Mouse (Mus musculus): ENCODE data around the gene Ebf1.

The Ebf1 gene

GRCm38 (mm10) chr11:44740278-44741041, 123.3 kb downstream of the Ebf1 start:
- DNase-seq (ENCODE audit: low spot score in 2 of 2) = no peak

- no peak for DNase-seq (ENCODE audit: low spot score in 2 of 2)
Observed at GRCm38 (mm10) chr11:44741042-44741491, 124.0 kb downstream of the Ebf1 start.

- DNase-seq (ENCODE audit: low spot score in 2 of 2) = no peak
Observed at GRCm38 (mm10) chr11:44744446-44744845, 127.3 kb downstream of the Ebf1 start.

GRCm38 (mm10) chr11:44745946-44746345, 128.8 kb downstream of the Ebf1 start:
- DNase-seq (ENCODE audit: low spot score in 2 of 2) = no peak

DNA sequence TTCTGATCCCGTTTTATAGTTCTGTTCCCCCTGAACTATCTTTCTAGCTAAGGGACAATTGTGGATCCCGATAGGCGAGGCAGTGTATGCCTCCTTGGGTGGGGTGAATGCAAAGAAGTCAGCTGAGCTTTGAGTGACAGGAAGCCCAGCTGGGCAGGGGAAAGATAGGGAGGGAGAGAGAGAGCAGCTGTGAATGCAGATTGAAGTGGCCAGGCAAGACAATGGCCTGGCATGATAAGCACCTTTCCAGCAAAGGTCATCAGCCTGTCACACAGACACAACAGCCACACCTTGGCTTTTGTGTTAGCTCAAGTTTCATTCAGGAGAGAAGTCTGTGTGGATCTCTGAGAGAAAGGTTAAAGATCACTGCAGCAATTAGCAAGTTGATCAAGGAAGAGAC, 129.6 kb downstream of the Ebf1 start:
- DNase-seq (ENCODE audit: low spot score in 2 of 2) = no peak

DNA sequence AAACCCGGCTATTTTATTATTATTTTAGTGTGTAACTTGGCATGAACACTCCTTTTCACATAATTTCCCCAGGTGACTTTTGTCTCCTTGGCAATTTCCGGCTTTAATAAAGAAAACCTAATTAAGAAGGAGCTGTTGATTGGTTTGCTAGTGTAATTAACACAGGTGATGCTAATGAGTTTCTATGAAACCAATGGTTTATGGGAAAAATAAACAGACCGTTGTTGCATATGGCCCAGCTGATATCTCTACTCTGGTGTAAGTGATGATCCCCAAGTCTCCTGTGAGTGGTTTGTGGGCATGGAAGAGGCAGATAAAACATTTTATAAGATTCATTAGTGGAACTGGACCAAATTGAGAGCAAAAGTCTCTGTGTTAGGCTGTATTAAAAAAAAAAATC, 132.2 kb downstream of the Ebf1 start:
- no peak for DNase-seq (ENCODE audit: low spot score in 2 of 2)

GRCm38 (mm10) chr11:44754336-44754735, 137.2 kb downstream of the Ebf1 start:
- no peak for DNase-seq (ENCODE audit: low spot score in 2 of 2)

DNA sequence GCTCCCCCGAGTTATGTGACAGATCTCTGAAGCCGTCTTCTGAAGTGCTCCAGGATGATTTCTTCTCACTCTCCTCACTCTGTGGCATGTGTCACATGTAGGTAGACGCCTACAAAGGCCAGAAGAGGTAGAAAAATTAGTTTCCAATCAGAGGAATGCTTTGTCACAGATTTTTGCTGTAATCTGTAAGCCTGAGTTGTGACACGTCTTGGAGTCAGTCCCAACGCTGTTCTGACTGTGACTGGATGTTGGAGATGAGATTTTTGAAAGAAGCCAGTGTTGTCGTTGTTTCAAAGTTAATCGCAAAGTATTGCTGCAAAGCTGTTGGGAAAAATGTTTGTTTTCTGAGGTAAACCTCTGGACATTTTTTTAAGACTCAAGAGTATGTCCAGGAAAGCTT, 139.2 kb downstream of the Ebf1 start:
- DNase-seq (ENCODE audit: low spot score in 2 of 2) = no peak

GRCm38 (mm10) chr11:44758857-44759256, 141.7 kb downstream of the Ebf1 start:
- DNase-seq (ENCODE audit: low spot score in 2 of 2) = no peak

GRCm38 (mm10) chr11:44761128-44761996, 144.2 kb downstream of the Ebf1 start:
- DNase-seq (ENCODE audit: low spot score in 2 of 2) = no peak

- no peak for DNase-seq (ENCODE audit: low spot score in 2 of 2)
Observed at GRCm38 (mm10) chr11:44763992-44764835, 147.1 kb downstream of the Ebf1 start.

DNA sequence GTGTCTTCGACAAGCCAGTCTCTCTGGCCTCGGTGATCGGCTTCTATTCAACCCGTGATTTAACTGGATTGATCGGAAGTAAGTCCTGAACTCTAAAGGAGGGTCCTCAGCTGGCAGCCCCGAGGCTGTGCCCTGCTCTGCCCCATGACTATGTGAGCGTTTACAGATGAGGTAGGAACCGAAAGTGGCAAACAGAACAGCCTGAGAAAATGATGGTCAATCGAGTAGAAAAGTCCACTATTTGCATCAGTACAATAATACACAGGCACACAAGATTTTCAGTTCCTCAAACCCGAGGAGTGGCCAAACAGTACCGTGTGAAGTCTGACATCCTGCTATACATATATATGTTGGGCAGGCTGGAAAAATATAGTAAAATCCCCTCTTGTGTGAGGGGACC, 147.9 kb downstream of the Ebf1 start:
- no peak for DNase-seq (ENCODE audit: low spot score in 2 of 2)

- DNase-seq (ENCODE audit: low spot score in 2 of 2) = no peak
Observed at GRCm38 (mm10) chr11:44766246-44766645, 149.1 kb downstream of the Ebf1 start.

DNA sequence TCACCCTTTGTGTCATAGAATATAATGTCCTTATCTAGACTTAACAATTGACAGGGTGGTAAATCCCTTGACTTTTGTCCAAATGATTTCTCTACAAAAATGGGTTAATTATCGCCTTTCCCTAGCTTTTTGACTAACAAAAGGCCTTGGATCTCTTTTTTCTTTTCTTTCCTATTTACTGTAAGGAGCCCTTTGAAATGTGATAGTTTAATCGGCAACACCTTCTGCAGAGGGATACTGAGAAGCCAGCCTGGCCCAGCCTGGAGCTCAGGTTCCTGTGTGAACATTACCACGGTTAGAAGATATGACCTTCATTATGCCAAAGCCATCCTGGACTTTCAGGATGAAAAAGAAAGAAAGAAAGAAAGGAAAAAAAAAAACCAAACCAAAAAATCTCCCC, 150.2 kb downstream of the Ebf1 start:
- no peak for DNase-seq (ENCODE audit: low spot score in 2 of 2)

DNA sequence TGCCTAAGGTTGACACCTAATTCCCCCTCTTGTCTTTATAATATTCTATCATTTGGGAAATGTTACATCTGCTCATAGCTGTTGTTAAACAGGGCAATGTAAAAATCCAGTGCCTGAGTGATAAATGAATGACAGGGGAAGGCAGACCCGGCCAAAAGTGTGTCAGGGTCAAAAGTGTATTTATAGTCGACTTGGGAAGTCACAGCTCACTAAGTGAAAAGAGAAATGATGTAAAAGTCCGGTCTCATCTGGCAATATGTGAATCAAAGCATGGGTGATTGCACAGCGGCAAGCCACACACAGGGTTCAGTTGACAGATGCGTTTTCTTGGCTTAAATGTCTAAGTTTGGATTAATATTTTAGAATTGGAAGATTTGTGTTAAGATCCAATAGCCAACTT, 151.2 kb downstream of the Ebf1 start:
- no peak for DNase-seq (ENCODE audit: low spot score in 2 of 2)

- DNase-seq (ENCODE audit: low spot score in 2 of 2) = no peak
Observed at GRCm38 (mm10) chr11:44770989-44771564, 154.0 kb downstream of the Ebf1 start.

DNA sequence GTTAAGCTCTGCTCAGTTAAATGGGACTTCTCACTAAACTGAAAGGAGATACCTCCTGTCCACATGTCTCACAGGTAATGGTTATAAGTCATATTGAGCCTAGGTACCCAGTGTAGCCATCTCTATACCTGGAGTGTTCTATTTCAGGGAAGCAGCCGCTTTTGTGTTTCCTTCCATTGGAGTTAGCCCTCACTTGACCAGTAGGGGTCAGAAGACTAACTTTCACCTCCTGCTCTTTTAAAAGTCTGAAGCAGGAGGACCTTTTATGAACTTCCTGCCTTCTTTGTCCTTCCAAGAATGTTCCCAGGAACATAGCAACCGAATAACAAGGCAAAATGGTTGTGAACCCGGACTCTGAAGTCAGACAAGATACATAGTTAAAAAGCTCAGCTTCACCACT, 157.3 kb downstream of the Ebf1 start:
- DNase-seq (ENCODE audit: low spot score in 2 of 2) = peak in 1 of 2 experiments; percentile 10

DNA sequence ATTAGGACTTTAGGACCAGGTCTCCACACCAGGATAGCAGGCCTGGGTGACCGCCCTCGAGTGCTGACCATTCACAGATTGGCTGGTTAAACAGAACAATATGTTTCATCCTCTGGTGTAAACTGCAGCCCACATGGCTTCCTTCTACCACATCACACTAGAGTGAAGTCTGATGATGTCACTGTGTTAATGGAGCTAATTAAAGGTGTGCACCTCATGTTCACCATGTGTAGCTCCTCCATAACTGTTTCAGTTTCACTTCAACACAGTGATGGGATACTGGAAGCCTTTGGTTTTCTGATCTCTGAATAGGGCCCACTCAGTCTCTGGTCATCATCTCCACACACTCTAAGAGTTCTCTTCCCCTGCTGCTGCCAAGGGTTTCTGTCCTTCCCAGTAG, 158.4 kb downstream of the Ebf1 start:
- no peak for DNase-seq (ENCODE audit: low spot score in 2 of 2)

GRCm38 (mm10) chr11:44776556-44776955, 159.4 kb downstream of the Ebf1 start:
- DNase-seq (ENCODE audit: low spot score in 2 of 2) = no peak

DNA sequence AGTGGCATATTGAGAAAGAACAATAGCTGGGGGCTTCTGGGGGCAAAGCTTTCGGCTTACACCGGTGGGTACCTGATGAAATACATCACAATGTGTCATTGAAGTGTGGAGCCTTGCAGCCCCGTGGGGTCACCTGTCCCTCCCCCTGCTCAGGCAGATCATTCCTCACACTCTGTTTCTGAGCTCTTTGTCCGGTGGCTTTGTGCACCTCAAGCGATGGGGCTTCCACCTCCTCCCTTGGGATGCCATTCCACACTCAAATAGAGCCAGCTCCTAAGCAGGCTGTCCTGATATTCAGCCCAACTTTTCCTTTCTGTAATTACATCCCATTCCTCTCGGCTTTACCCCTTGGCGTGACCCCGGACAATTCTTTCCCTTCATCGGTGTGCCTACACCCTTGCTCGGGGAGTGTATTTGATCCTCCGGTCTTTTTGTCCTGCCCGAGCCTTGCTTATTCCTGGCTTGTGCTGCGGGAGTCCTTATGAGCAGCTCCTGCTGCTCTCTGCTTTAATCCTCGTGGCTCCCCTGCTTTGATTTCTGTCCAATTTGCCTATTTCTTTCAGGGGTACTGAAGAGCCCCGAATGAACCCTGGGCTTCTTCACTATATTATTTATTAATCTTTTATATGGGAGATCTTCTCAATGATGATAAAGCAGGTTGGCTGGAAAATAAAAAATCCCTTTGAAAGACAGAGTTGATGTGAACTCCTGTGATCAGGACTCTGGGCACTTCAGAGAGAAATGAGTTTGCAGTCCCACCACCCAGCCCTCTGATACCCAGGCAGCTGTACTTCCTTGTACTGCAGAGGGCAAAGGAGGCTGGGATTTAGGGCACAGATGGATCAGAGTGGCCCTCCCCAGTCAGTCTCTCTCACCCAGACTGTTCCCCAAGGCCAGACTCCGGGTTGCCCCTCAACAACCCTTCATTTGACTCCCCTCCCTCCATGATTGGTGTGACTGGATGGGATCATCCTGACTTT, 160.5 kb downstream of the Ebf1 start:
- no peak for DNase-seq (ENCODE audit: low spot score in 2 of 2)

Data from thymus, postnatal 10 days (tissue).